Mouse (Mus musculus): ENCODE results near the gene Rnf126. TPM values are rescaled to one million over a fixed set of nuclear protein-coding genes. Genes with fewer than 3 reads are reported as not detected.

The Rnf126 gene
- polyA plus RNA-seq, 1 experiment from 2014 or later: 87.8 TPM

DNA sequence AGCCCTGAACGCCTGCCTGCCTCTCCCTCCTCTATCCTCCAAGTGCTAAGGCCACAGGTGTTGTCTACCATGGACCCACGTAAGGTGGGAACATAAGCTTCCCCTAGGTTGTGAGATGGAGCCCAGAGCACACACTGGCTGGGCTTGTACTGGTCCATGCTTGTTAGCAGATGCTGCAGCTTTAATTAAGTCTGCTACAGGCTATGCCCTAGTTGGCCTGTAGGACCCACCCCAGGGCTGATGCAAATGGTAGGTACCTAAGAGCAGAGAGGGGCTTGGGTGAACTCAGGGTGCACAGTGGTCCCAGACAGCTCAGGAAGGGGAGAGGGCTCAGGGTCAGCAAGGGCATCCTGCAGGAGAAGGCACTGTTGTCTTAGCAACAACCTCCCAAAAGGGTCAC is 22.8 kb upstream of the Rnf126 start:
- Histone ChIP-seq H3K27me3 (replicated peaks) (no peaks in the 10 kb centered on the region), H3K27ac (no peak overlapping the region), H3K4me1 (peaks cover 7% of the 10 kb centered on the region), H3K4me2 (no peak overlapping the region), H3K9ac (no peak overlapping the region), H3K9me3 (no peaks in the 10 kb centered on the region), H3K36me3 (no peaks in the 10 kb centered on the region), H3K4me3 (replicated peaks) (no peak overlapping the region)
- 59% methylated on average over 2 of the region's 2 CpGs for WGBS
- ATAC-seq (ENCODE audit: insufficient read depth, low FRiP score, low read depth): no peak

DNA sequence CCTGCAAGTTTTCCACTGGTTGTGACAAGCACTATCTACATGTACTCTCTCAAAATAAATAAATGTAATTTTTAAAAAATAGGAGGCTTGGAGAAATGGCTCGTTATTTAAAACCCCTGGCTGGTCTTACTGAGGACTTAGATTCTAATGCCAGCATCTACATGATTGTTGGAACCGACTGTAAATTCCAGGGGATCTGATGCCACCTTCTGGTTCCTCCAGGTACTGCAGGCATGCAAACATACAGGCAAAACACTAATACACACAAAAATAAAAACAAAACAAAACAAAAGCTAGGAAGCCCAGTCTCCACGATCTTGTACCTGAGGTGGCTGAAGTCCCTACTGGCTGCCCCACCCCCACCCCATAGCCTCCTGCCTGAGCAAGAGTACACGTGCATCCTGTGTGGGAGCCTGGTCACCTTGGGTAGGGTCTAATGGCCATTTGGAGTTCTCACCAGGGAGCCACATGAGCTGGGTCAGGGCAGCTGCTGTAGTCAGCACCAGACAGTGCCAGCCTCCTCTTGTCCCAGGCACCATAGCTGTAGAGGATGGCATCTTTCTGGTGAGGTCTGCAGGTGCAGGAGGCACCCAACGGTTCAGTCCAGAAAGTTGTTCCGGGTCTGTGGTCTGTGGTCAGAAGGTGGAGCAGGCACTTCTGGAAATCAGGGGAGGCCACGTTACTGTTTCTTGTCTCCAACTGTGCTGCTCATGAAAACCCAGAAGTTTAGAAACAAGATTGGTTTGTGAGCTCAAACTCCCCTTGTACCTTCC is 21.8 kb upstream of the Rnf126 start:
- Histone ChIP-seq H3K4me1 (no peaks in the 10 kb centered on the region), H3K4me2 (no peak overlapping the region), H3K27ac (no peak overlapping the region), H3K36me3 (no peaks in the 10 kb centered on the region), H3K9ac (no peak overlapping the region), H3K4me3 (replicated peaks) (no peak overlapping the region), H3K27me3 (replicated peaks) (no peaks in the 10 kb centered on the region), H3K9me3 (no peaks in the 10 kb centered on the region)
- 29% methylated on average over 7 of the region's 7 CpGs for WGBS
- ATAC-seq (ENCODE audit: insufficient read depth, low FRiP score, low read depth): no peak

DNA sequence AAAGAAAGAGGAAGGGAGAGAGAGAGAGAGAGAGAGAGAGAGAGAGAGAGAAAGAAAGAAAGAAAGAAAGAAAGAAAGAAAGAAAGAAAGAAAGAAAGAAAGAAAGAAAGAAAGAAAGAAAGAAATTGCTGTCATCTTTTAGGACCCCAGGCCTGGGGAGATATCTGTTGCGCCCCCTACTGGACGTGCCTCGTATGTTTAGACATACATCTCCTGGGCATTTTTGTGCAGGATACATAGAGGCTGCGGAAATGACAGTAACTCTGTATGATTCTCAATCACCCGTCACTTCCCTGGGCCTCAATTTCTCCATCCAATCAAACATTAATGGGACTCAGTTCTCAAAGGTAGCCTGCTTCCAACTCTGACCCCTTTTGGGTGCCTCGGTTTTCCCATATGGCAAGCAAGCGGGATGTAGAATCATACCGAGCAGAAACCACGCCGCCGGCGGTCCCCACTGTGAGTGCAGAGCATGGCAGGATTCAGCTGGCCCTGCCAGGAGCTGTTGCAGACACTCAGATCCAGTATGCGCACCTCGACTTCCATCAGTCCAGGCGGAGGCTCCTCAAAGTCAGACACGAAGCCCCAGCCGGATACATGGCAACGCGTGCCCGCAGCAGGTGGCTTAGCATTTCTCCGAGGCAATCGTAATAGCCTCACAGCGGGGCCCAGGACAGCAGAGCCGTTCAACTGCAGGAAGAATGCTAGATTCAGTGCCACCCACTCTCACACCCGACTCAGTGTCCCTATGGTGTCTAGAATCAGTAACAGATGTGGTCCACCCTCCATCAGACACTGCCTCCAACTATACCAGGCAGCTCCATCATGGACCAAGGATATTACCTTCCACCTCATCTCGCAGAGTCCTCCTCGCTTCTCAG is 17.4 kb upstream of the Rnf126 start:
- H3K9ac ChIP-seq: no peak overlapping the region
- H3K4me2 ChIP-seq: no peak overlapping the region
- no peak overlapping the region for H3K27ac ChIP-seq
- H3K36me3 ChIP-seq: no peaks in the 10 kb centered on the region
- H3K4me3 ChIP-seq (replicated peaks): no peak overlapping the region
- H3K9me3 ChIP-seq: no peaks in the 10 kb centered on the region
- peaks cover 15% of the 10 kb centered on the region for H3K4me1 ChIP-seq
- ATAC-seq (ENCODE audit: insufficient read depth, low FRiP score, low read depth): no peak
- 47% methylated on average over 27 of the region's 27 CpGs for WGBS
- H3K27me3 ChIP-seq (replicated peaks): no peaks in the 10 kb centered on the region

DNA sequence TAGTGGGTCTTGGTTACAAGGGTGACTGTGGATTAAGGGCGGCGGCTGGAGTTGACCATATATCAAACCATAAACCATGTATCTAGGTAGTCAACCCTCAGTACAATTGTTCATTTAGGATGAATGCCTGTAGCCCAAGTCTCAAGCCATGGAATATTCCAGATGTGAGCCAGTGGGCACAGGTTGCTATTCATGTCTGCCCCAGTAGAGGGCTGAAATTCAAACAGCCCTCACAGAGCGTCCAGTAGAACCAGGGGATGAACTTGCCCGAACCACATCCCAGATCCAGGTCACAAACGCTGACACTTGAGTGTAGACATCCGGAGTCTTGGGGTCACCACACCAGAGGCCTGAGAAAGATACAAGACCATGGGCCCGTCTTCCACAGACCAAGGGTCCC is 16.3 kb upstream of the Rnf126 start:
- 57% methylated on average over 7 of the region's 7 CpGs for WGBS

DNA sequence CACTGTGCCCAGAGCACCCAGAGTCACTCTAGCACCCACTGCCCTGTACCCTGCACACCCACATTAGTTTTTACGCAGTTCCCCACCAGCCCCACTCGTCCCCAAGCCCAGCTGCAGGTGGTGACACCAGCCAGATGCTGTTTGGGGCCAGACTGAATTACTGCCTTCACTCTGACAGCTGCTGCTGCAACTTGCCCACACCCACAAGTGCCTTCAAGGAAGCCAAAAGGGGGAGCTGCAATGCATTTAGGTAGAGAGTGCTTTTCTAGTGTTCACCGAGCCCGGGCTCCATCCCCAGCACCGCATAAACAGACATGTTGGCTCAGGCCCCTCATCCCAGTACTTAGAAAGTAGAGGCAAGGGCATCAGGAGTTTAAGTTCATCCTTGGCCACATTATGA is 15.2 kb upstream of the Rnf126 start:
- no peak overlapping the region for H3K4me3 ChIP-seq (replicated peaks)
- 68% methylated on average over 5 of the region's 5 CpGs for WGBS
- peaks cover 37% of the 10 kb centered on the region for H3K4me1 ChIP-seq
- no peaks in the 10 kb centered on the region for H3K9me3 ChIP-seq
- no peak for ATAC-seq (ENCODE audit: insufficient read depth, low FRiP score, low read depth)
- H3K4me2 ChIP-seq: no peak overlapping the region
- H3K9ac ChIP-seq: no peak overlapping the region
- H3K27ac ChIP-seq: no peak overlapping the region
- H3K27me3 ChIP-seq (replicated peaks): no peaks in the 10 kb centered on the region
- no peaks in the 10 kb centered on the region for H3K36me3 ChIP-seq

More for the DNA sequence above, 16.3 kb upstream of the Rnf126 start:
- Histone ChIP-seq H3K27me3 (replicated peaks) (no peaks in the 10 kb centered on the region), H3K4me3 (replicated peaks) (no peak overlapping the region), H3K4me1 (peaks cover 26% of the 10 kb centered on the region), H3K4me2 (no peak overlapping the region), H3K36me3 (no peaks in the 10 kb centered on the region), H3K27ac (no peak overlapping the region), H3K9me3 (no peaks in the 10 kb centered on the region), H3K9ac (no peak overlapping the region)
- ATAC-seq (ENCODE audit: insufficient read depth, low FRiP score, low read depth): no peak

DNA sequence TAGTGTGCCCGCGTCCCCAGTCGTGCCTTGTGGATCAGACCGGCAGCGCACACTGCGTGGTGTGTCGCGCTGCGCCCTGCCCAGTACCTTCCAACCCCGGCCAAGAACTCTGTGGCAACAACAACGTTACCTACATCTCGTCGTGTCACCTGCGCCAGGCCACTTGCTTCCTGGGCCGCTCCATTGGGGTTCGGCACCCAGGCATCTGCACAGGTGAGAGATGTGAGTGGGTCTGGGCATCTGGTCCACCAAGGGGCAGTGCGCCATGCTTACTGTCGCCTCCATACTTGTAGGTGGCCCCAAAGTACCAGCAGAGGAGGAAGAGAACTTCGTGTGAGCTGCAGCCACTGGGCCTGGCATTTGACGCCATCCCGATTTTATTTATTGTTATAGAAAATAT is 14.4 kb upstream of the Rnf126 start:
- 27% methylated on average over 21 of the region's 21 CpGs for WGBS
- no peak for ATAC-seq (ENCODE audit: insufficient read depth, low FRiP score, low read depth)
- peak overlapping the region; percentile 87 for H3K4me2 ChIP-seq
- H3K27ac ChIP-seq: peak overlapping the region; percentile 74
- H3K9me3 ChIP-seq: no peaks in the 10 kb centered on the region
- no peak overlapping the region for H3K9ac ChIP-seq
- H3K4me1 ChIP-seq: peaks cover 41% of the 10 kb centered on the region
- H3K27me3 ChIP-seq (replicated peaks): no peaks in the 10 kb centered on the region
- H3K4me3 ChIP-seq (replicated peaks): peak overlapping the region; percentile 50
- H3K36me3 ChIP-seq: no peaks in the 10 kb centered on the region

DNA sequence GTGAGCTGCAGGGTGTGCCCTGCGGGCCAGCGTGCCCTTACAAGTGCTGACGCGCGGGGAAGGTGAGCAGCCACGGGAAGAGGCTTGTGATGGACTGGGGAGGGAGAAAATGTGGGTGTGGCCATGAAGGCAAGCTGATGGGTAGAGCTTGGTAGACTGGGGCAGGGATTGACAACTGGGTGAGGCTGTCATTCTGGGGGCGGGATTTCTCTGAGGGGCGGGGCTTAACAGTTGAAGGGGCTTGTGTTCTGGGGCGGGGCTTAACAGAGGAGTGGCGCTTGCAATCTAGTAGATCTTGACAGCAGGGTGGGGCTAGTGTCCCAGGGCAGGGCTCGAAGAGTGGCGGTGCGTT is 13.9 kb upstream of the Rnf126 start:
- H3K27me3 ChIP-seq (replicated peaks): no peaks in the 10 kb centered on the region
- H3K9ac ChIP-seq: no peak overlapping the region
- H3K4me2 ChIP-seq: peak overlapping the region; percentile 87
- H3K4me1 ChIP-seq: peaks cover 41% of the 10 kb centered on the region
- peak overlapping the region; percentile 50 for H3K4me3 ChIP-seq (replicated peaks)
- under 1% methylated on average over 13 of the region's 13 CpGs for WGBS
- ATAC-seq (ENCODE audit: insufficient read depth, low FRiP score, low read depth): no peak
- no peaks in the 10 kb centered on the region for H3K9me3 ChIP-seq
- H3K27ac ChIP-seq: peak overlapping the region; percentile 74
- H3K36me3 ChIP-seq: no peaks in the 10 kb centered on the region

DNA sequence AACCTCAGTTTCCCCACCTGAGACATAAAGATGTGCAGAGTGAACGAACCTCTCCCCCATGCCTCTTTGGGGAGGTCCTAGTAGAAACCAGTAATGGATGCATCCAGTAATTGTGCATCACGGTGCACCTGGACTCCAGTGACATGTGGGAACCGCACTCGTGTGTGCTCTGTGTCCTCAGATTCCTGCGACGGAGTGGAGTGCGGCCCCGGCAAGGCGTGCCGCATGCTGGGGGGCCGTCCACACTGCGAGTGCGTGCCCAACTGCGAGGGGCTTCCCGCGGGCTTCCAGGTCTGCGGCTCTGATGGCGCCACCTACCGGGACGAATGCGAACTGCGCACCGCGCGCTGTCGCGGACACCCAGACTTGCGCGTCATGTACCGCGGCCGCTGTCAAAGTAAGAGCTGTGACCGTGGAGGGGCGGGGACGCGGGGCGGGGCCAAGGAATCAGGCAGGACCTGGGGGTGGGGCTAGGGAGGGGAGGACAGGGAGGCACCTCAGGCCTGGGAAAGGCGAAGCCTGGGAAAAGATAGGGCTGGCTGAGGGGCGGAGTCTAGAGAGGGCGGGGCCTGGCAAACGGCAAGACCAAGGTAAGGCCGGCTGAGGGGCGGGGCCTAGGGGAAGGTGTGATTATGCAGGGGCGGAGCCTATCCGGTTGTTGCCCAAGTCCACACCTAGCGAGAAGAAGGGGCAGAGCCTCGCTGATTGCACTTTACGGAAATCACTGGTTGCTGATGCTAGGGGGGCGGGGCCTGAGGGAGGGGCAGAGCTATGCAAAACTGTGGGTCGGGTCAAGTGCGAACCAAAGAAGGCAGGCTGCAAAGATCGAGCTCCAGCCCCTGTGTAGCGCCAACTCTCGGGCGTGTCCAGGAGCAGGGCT is 13.3 kb upstream of the Rnf126 start:
- Histone ChIP-seq H3K27ac (peak overlapping the region; percentile 74), H3K36me3 (no peaks in the 10 kb centered on the region), H3K27me3 (replicated peaks) (no peaks in the 10 kb centered on the region), H3K4me1 (peaks cover 41% of the 10 kb centered on the region), H3K4me2 (peak overlapping the region; percentile 87), H3K9ac (no peak overlapping the region; the same call in 1 of the 2 replicates), H3K9me3 (no peaks in the 10 kb centered on the region), H3K4me3 (replicated peaks) (peak overlapping the region; percentile 50)
- ATAC-seq (ENCODE audit: insufficient read depth, low FRiP score, low read depth): peak; percentile 90
- 2% methylated on average over 54 of the region's 55 CpGs for WGBS

DNA sequence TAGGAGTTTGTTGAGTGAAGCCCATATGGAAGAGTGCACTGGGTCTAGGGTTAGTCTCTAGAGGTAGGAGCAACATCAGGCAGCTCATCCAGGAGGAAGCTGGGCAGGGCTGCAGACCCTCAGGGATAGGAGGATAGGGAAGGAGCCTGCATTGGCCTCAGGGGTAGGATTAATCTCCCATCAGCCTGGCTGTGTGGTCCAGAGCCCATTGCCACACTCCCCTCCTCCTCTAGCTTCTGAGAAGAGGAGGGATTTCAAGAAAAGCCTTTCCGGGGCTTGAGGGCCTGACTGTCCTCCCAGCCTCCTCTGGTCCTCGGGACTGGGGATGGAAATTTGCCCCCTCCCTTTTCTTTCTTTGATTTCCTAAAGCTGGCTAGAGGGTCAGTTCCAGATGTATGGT is 12.4 kb upstream of the Rnf126 start:
- Histone ChIP-seq H3K27ac (no peak overlapping the region), H3K4me1 (peaks cover 41% of the 10 kb centered on the region), H3K9ac (no peak overlapping the region), H3K9me3 (no peaks in the 10 kb centered on the region), H3K4me3 (replicated peaks) (no peak overlapping the region), H3K36me3 (no peaks in the 10 kb centered on the region), H3K4me2 (no peak overlapping the region), H3K27me3 (replicated peaks) (no peaks in the 10 kb centered on the region)
- no peak for ATAC-seq (ENCODE audit: insufficient read depth, low FRiP score, low read depth)
- 32% methylated on average over 2 of the region's 2 CpGs for WGBS

DNA sequence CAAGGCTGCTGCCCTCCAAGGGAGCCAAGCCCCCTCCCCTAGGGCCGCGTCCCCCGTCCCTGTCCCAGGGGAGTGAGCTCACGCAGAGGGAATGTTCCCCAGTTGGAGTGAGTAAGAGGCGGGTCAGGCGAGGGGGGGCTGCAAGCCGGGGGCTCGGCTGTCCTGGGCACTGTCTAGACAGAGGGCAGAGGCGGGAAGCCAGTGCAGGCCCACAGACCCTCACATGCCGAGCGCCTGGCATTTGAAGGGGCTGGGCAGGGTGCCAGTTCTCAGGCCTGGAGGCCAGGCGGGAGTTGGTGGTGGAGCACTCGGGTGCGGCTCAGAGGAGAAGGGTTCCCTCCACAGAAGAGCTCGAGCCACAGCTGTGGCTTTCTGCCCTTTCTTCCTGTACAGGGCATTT is 11.3 kb upstream of the Rnf126 start:
- Histone ChIP-seq H3K36me3 (no peaks in the 10 kb centered on the region), H3K9ac (no peak overlapping the region), H3K4me1 (peaks cover 41% of the 10 kb centered on the region), H3K4me3 (replicated peaks) (peak overlapping the region; percentile 49), H3K4me2 (peak overlapping the region; percentile 83), H3K9me3 (no peaks in the 10 kb centered on the region), H3K27me3 (replicated peaks) (no peaks in the 10 kb centered on the region), H3K27ac (peak overlapping the region; percentile 53)
- no peak for ATAC-seq (ENCODE audit: insufficient read depth, low FRiP score, low read depth)
- 10% methylated on average over 15 of the region's 15 CpGs for WGBS

DNA sequence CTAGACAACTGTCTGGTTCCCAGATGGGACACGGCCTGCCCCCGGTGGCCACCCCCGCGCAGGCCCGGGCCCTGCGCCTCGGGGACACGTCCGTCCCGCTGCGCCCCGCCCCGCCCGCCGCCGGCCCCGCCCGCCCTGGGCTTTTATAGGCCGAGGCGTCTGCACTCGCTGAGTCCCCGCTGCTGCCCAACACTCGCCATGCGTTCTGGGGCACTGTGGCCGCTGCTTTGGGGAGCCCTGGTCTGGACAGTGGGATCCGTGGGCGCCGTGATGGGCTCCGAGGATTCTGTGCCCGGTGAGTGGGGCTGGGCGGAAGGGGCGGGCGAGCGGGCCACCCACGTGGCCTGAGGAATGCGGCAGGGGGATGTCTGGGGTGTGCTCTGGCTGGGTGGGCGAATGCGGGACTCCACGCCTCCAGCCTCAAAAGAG is 10.4 kb upstream of the Rnf126 start, which contains the start of gene Fstl3:
Gene Fstl3 (plus strand): TSS at position 170 of the 429 bp plus-strand sequence.
- H3K4me1 ChIP-seq: peaks cover 41% of the 10 kb centered on the region
- peak within 1 kb of the TSS; percentile 83 for H3K4me2 ChIP-seq
- H3K4me3 ChIP-seq (replicated peaks): peak within 1 kb of the TSS; percentile 49
- H3K27me3 ChIP-seq (replicated peaks): no peaks in the 10 kb centered on the region
- H3K36me3 ChIP-seq: no peaks in the 10 kb centered on the region
- no peaks in the 10 kb centered on the region for H3K9me3 ChIP-seq
- WGBS: 1% methylated on average over 39 of the region's 39 CpGs
- ATAC-seq (ENCODE audit: insufficient read depth, low FRiP score, low read depth): no peak
- peak within 1 kb of the TSS; percentile 53 for H3K27ac ChIP-seq
- H3K9ac ChIP-seq: peak within 1 kb of the TSS; percentile 48; the same call in 1 of the 2 replicates

All from stomach, embryonic 15.5 days (tissue).